Mouse (Mus musculus): Measurements from ENCODE around the gene Metap2.

- TF ChIP-seq EP300 (optimal IDR thresholded peaks at IDR 0.05) = no peak
- TF ChIP-seq CTCF (IDR thresholded peaks at IDR 0.05; ENCODE audit: low read depth) = no peak
Measured at GRCm38 (mm10) chr10:93868401-93868800, 28.5 kb downstream of the Metap2 start.

All from stomach, postnatal 0 days (tissue).